Mouse (Mus musculus) liver, adult 2 months (tissue): Measurements from ENCODE around the gene Sprr2a1.
"Not testable (repeated sequence)": the region's sequence is repeated elsewhere in the genome, so short reads cannot be mapped to it uniquely, and the experiment has no call there.

Source experiments
- CTCF ChIP-seq: fragments of 200-500 bp; IDR thresholded peaks from 2 replicates; pipeline ENCODE4 v1.5.1; 2011; ENCODE audit warnings: low read depth, low read length, control low read depth
- POLR2A ChIP-seq: fragments of 200-500 bp; IDR thresholded peaks from 2 replicates; pipeline ENCODE4 v1.6.1; 2011; ENCODE audit warnings: low read length, control low read depth; ENCODE audit not compliant: insufficient read depth; ENCODE audit errors: extremely low read depth

GRCm38 (mm10) chr3:92248494-92248893, 32.9 kb downstream of the Sprr2a1 start:
- not testable (repeated sequence) for TF ChIP-seq POLR2A, CTCF
